Mouse (Mus musculus): Measurements from ENCODE around the gene Thsd7b. TPM values are rescaled to one million over a fixed set of nuclear protein-coding genes. Genes with fewer than 3 reads are reported as not detected.

Thsd7b gene
- polyA plus RNA-seq, 1 experiment from 2014 or later, result 0.54 TPM

DNA sequence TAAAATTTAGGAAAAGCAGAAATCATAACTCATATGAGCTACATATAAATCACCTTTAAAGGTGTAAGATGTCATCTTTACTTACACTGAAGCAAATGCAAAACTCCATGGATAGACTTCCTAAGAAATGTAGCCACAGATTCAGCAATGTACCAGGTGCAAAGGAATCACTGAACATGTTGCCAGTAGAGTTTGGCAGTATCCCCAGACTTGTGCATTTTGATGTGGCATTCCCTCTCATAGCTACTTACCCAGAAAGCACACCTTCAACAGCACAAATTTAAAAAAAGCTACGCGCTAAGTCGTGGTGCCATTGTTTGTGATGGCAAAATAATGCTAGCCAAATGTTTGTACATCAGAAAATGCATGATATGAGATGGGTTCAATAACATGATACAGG lies 439.6 kb downstream of the Thsd7b start:
- TF ChIP-seq CTCF (IDR thresholded peaks at IDR 0.05; ENCODE audit: low read depth), result no peak
- Histone ChIP-seq H3K27ac (ENCODE audit: low read depth) (no peak overlapping the region), H3K4me3 (ENCODE audit: low read depth, low read length) (no peak overlapping the region), H3K4me1 (ENCODE audit: insufficient read depth) (no peaks in the 10 kb centered on the region), H3K4me2 (no peak overlapping the region), H3K9ac (no peak overlapping the region), H3K9me3 (ENCODE audit: low read depth, low read length) (no peaks in the 10 kb centered on the region), H3K36me3 (ENCODE audit: insufficient read depth) (no peaks in the 10 kb centered on the region), H3K27me3 (ENCODE audit: insufficient read depth, low read length) (no peaks in the 10 kb centered on the region)
- 88% methylated on average over 3 of the region's 3 CpGs for WGBS
- no peak for ATAC-seq (ENCODE audit: insufficient read depth)
- no peak for DNase-seq

DNA sequence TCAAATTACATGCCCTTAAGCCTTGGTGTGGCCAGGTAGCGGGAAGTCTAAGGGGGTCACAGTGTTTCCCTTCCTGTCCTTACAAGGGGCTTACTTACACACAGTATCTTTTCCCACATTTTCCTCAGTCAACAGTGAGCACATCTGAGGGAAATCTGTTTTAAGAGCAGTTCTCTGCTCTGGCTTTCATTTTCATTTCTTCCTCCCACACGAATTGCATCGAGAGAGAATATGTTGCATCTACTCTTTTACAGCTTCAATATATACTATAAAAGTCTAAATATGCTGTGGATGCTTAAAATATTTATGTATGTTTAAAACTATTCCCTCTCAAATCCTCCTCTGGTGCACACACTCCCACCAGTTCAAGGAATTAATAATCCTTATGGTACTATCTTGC lies 440.5 kb downstream of the Thsd7b start:
- H3K9ac ChIP-seq, result no peak overlapping the region
- no peak for TF ChIP-seq CTCF (IDR thresholded peaks at IDR 0.05; ENCODE audit: low read depth)
- H3K9me3 ChIP-seq (ENCODE audit: low read depth, low read length), result no peaks in the 10 kb centered on the region
- H3K4me2 ChIP-seq, result no peak overlapping the region
- no peak overlapping the region for H3K27ac ChIP-seq (ENCODE audit: low read depth)
- ATAC-seq (ENCODE audit: insufficient read depth), result no peak
- no peaks in the 10 kb centered on the region for H3K4me1 ChIP-seq (ENCODE audit: insufficient read depth)
- H3K27me3 ChIP-seq (ENCODE audit: insufficient read depth, low read length), result no peaks in the 10 kb centered on the region
- DNase-seq, result no peak
- H3K4me3 ChIP-seq (ENCODE audit: low read depth, low read length), result no peak overlapping the region
- no peaks in the 10 kb centered on the region for H3K36me3 ChIP-seq (ENCODE audit: insufficient read depth)
- 77% methylated on average over 3 of the region's 3 CpGs for WGBS

DNA sequence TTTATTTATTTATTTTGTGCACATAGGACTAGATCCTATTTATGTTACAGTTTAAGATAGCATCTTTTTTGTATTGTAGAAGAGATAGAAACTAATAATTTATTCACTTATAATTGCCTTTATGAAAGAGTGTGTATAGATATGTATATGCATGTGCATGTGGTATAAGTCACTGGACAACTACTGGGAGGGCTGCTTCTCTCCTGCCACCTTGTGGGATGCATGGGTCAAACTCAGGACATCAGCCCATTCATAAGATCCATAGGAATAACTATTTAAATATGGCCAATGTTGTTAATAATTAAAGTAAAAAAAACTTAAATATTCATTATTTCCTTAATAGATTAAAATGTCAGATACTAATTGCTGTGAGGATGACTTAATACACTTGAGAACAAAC lies 446.5 kb downstream of the Thsd7b start:
- Histone ChIP-seq H3K4me2 (no peak overlapping the region), H3K27me3 (ENCODE audit: insufficient read depth, low read length) (no peaks in the 10 kb centered on the region), H3K27ac (ENCODE audit: low read depth) (no peak overlapping the region), H3K9ac (no peak overlapping the region), H3K9me3 (ENCODE audit: low read depth, low read length) (no peaks in the 10 kb centered on the region), H3K36me3 (ENCODE audit: insufficient read depth) (no peaks in the 10 kb centered on the region), H3K4me1 (ENCODE audit: insufficient read depth) (no peaks in the 10 kb centered on the region), H3K4me3 (ENCODE audit: low read depth, low read length) (no peak overlapping the region)
- ATAC-seq (ENCODE audit: insufficient read depth) (no peak), DNase-seq (peak; percentile 20)
- peak; percentile 42 for TF ChIP-seq CTCF (IDR thresholded peaks at IDR 0.05; ENCODE audit: low read depth)

DNA sequence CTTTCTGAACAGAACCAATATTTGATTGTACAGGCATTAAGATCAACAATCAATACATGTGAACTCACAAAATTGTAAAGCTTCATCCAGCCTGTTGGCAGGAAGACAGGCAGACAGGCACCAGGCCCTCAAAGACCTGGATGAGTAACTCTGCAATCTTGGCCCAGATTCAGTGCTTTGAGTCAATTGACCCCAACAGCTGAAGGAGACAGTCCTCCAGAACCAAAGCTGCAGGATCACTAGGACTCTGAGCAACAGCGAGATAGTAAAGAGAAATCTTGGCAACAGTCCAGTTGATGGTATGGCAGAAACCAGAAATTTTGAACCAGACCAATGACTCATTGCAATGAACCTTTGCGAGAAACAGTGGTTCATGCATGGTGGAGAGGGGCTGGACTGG lies 458.9 kb downstream of the Thsd7b start:
- Histone ChIP-seq H3K4me3 (ENCODE audit: low read depth, low read length) (no peak overlapping the region), H3K4me1 (ENCODE audit: insufficient read depth) (no peaks in the 10 kb centered on the region), H3K4me2 (no peak overlapping the region), H3K36me3 (ENCODE audit: insufficient read depth) (no peaks in the 10 kb centered on the region), H3K9me3 (ENCODE audit: low read depth, low read length) (no peaks in the 10 kb centered on the region), H3K27me3 (ENCODE audit: insufficient read depth, low read length) (no peaks in the 10 kb centered on the region), H3K9ac (no peak overlapping the region), H3K27ac (ENCODE audit: low read depth) (no peak overlapping the region)
- DNase-seq (no peak), ATAC-seq (ENCODE audit: insufficient read depth) (no peak)
- no peak for TF ChIP-seq CTCF (IDR thresholded peaks at IDR 0.05; ENCODE audit: low read depth)
- 84% methylated on average over 2 of the region's 2 CpGs for WGBS

DNA sequence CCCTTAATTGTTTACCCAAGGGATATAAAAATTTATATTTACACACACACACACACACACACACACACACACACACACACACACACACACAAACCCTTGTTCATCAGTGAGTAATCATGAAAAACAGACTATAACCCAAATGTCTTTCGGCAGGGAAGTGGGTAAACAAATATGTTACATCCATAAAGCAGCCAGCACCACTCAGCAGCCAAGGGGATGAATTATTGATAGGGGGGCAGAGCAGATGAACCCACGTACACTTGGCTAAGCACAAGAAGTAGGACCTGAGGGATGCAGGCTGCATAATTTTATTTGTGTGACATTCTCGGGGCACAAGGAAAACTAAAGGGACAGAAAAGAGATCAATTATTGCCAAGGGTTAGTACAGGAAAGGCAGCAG lies 474.5 kb downstream of the Thsd7b start:
- no peak for TF ChIP-seq CTCF (IDR thresholded peaks at IDR 0.05; ENCODE audit: low read depth)
- Histone ChIP-seq H3K4me1 (ENCODE audit: insufficient read depth) (no peaks in the 10 kb centered on the region), H3K4me2 (no peak overlapping the region), H3K9me3 (ENCODE audit: low read depth, low read length) (no peaks in the 10 kb centered on the region), H3K9ac (no peak overlapping the region), H3K36me3 (ENCODE audit: insufficient read depth) (no peaks in the 10 kb centered on the region), H3K27me3 (ENCODE audit: insufficient read depth, low read length) (no peaks in the 10 kb centered on the region), H3K4me3 (ENCODE audit: low read depth, low read length) (no peak overlapping the region), H3K27ac (ENCODE audit: low read depth) (no peak overlapping the region)
- WGBS, result 57% methylated on average over 3 of the region's 3 CpGs
- DNase-seq (no peak), ATAC-seq (ENCODE audit: insufficient read depth) (no peak)

DNA sequence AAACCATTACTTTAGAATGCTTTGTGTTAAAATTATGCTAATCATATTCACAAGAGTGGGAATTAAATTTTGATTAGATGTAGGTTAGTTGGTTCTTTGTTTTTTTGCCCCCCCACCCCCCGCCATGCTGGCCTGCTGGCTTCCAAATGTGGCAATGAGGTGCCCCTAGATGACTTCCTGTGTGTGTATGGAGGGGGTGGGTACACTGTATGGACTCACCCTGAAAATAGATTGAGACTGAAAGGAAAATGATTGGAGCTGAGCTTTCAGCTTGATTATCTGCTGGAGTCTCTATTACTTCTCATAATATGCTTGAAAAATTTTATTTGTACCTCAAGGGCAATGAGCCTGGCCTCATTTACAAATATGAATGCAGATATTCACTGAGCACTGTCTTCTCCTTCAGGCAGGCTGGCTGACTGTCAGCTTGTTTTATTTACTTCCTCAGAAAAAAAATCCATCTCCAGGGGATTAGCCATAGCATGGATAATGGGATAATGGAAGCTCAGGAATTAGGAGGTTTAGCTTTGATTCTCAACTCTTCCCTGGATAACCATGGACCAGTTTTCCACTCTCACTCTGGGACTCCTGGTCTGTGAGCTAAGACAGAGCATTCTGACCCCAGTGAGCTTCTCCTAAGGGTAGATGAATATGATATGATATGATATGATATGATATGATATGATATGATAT lies 483.6 kb downstream of the Thsd7b start:
- Histone ChIP-seq H3K4me2 (no peak overlapping the region), H3K27me3 (ENCODE audit: insufficient read depth, low read length) (no peaks in the 10 kb centered on the region), H3K4me3 (ENCODE audit: low read depth, low read length) (no peak overlapping the region), H3K36me3 (ENCODE audit: insufficient read depth) (no peaks in the 10 kb centered on the region), H3K4me1 (ENCODE audit: insufficient read depth) (no peaks in the 10 kb centered on the region), H3K9ac (no peak overlapping the region), H3K9me3 (ENCODE audit: low read depth, low read length) (no peaks in the 10 kb centered on the region), H3K27ac (ENCODE audit: low read depth) (no peak overlapping the region)
- TF ChIP-seq CTCF (IDR thresholded peaks at IDR 0.05; ENCODE audit: low read depth), result no peak
- no peak for DNase-seq
- WGBS, result 66% methylated on average over 1 of the region's 1 CpGs
- ATAC-seq (ENCODE audit: insufficient read depth), result no peak

DNA sequence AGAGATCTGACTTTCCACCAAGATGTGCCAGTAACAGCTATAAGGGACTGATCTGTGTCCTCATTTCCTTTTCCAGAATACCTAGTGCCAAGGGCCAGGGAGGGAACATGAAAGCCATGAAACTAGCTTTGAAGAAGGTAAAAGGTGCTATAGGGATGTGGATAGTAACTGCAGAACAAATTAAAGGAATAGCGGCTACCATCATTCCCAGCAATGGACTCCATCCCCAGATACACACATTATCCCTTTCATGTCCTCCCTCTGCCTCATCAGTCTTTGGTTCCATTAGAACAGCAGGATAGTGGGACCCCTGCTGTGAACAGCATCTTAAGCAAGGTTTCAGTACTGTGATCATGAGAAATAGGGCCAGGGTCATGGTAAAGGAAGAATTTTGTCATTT lies 485.9 kb downstream of the Thsd7b start:
- 67% methylated on average over 1 of the region's 1 CpGs for WGBS
- no peaks in the 10 kb centered on the region for H3K36me3 ChIP-seq (ENCODE audit: insufficient read depth)
- no peak overlapping the region for H3K9ac ChIP-seq
- TF ChIP-seq CTCF (IDR thresholded peaks at IDR 0.05; ENCODE audit: low read depth), result no peak
- no peak overlapping the region for H3K27ac ChIP-seq (ENCODE audit: low read depth)
- no peak overlapping the region for H3K4me2 ChIP-seq
- DNase-seq (no peak), ATAC-seq (ENCODE audit: insufficient read depth) (no peak)
- H3K4me1 ChIP-seq (ENCODE audit: insufficient read depth), result no peaks in the 10 kb centered on the region
- no peak overlapping the region for H3K4me3 ChIP-seq (ENCODE audit: low read depth, low read length)
- H3K9me3 ChIP-seq (ENCODE audit: low read depth, low read length), result no peaks in the 10 kb centered on the region
- no peaks in the 10 kb centered on the region for H3K27me3 ChIP-seq (ENCODE audit: insufficient read depth, low read length)

DNA sequence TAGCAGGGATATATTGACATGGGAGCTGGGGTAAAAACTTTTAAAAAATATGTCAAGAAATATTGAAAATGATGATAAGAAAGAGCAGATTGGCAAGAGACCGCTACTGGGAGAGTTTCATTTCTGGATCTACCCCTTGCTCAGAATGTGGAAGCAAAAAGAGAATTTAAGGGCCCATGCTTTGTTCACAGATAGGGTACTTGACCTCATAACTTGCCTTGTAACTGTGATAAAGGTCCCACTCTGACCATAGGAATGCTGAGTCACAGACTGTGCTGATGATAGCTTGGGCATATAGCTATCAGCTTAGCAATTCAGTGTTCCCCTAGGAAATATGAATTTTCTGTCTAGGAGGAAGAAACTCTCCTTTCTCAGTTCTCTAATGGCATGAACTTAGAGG lies 488.1 kb downstream of the Thsd7b start:
- no peaks in the 10 kb centered on the region for H3K27me3 ChIP-seq (ENCODE audit: insufficient read depth, low read length)
- H3K9me3 ChIP-seq (ENCODE audit: low read depth, low read length), result no peaks in the 10 kb centered on the region
- no peak for TF ChIP-seq CTCF (IDR thresholded peaks at IDR 0.05; ENCODE audit: low read depth)
- no peak for ATAC-seq (ENCODE audit: insufficient read depth)
- H3K4me2 ChIP-seq, result no peak overlapping the region
- H3K36me3 ChIP-seq (ENCODE audit: insufficient read depth), result no peaks in the 10 kb centered on the region
- 68% methylated on average over 1 of the region's 1 CpGs for WGBS
- H3K27ac ChIP-seq (ENCODE audit: low read depth), result no peak overlapping the region
- H3K4me3 ChIP-seq (ENCODE audit: low read depth, low read length), result no peak overlapping the region
- H3K4me1 ChIP-seq (ENCODE audit: insufficient read depth), result no peaks in the 10 kb centered on the region
- no peak overlapping the region for H3K9ac ChIP-seq
- no peak for DNase-seq
